26 mouse cellular contexts compared by ENCODE assay signal in genomic region chr1:131201391-131201790, GRCm38 (mm10). TPM values are rescaled to one million over a fixed set of nuclear protein-coding genes. Genes with fewer than 3 reads are reported as not detected.
DNase-seq lines count a peak whose midpoint lies in the region; ATAC-seq and TF ChIP-seq lines count a peak whose summit lies in the region.
"Had no signal": no experiment of that assay in that cellular context is flagged by ENCODE, and none has a peak within 500 bp of the region (broad histone marks: within the 10 kb centered on the region; RNA-seq: fewer than 3 reads in every experiment).

No protein-coding gene starts in this region.

- no peaks in the 10 kb centered on the region for H3K36me3 ChIP-seq in heart, embryonic 16.5 days (ENCODE audit: control insufficient read depth, insufficient read depth)
- no peaks in the 10 kb centered on the region for H3K36me3 ChIP-seq in heart, embryonic 12.5 days
- H3K36me3 ChIP-seq in MEL (ENCODE audit: control insufficient read depth in 1 of 2, insufficient read depth in 2 of 2, low read length in 2 of 2) = peaks cover 0 to 12% of the 10 kb centered on the region in 2 experiments; a peak in 2 of 4 replicates
- no peaks in the 10 kb centered on the region for H3K36me3 ChIP-seq in limb, embryonic 10.5 days
- H3K36me3 ChIP-seq: forebrain, embryonic 10.5 days; G1E; heart, embryonic 15.5 days; hindbrain, embryonic 12.5 days; hindbrain, embryonic 15.5 days; intestine, embryonic 15.5 days had no signal

- no peak overlapping the region for H3K4me2 ChIP-seq in heart, embryonic 16.5 days (ENCODE audit: low read depth, low read length)
- H3K4me2 ChIP-seq in heart, embryonic 12.5 days = no peak overlapping the region
- H3K4me2 ChIP-seq: forebrain, embryonic 13.5 days; heart, embryonic 11.5 days; heart, embryonic 15.5 days; hindbrain, embryonic 12.5 days; hindbrain, embryonic 15.5 days; intestine, embryonic 15.5 days had no signal

- H3K4me1 ChIP-seq in heart, embryonic 16.5 days (ENCODE audit: control insufficient read depth, insufficient read depth, low read length) = 0 out of 2 replicates have a peak, but pooled peaks cover 8% of the 10 kb centered on the region
- peaks cover 41% of the 10 kb centered on the region for H3K4me1 ChIP-seq in heart, embryonic 12.5 days (replicated peaks)
- H3K4me1 ChIP-seq in MEL (ENCODE audit: control insufficient read depth in 1 of 2, insufficient read depth in 2 of 2, low read length in 2 of 2) = peaks cover 5 to 22% of the 10 kb centered on the region in 2 experiments; a peak in 3 of 4 replicates
- peaks cover 35% of the 10 kb centered on the region for H3K4me1 ChIP-seq in limb, embryonic 10.5 days
- H3K4me1 ChIP-seq: forebrain, embryonic 13.5 days; hindbrain, embryonic 12.5 days; hindbrain, embryonic 15.5 days had no signal

- TF ChIP-seq CTCF in MEL (IDR thresholded peaks at IDR 0.05 in 2 of 3, conservative IDR thresholded peaks at IDR 0.05 in 1 of 3; ENCODE audit: control insufficient read depth in 1 of 3, insufficient read depth in 1 of 3, low read depth in 2 of 3, low read length in 3 of 3, poor library complexity in 1 of 3, severe bottlenecking in 1 of 3) = no peak

- intact Hi-C loops in gastrocnemius, postnatal 14 days (cut with DNase I; ENCODE audit: low total_unique reads) = no loop called here

- WGBS in heart, embryonic 16.5 days = 79% methylated on average over 4 of the region's 4 CpGs
- 63% methylated on average over 4 of the region's 4 CpGs for WGBS in heart, embryonic 12.5 days
- WGBS in limb, embryonic 10.5 days = 81% methylated on average over 4 of the region's 4 CpGs

- H3K9ac ChIP-seq in heart, embryonic 16.5 days (ENCODE audit: low read length) = no peak overlapping the region
- no peak overlapping the region for H3K9ac ChIP-seq in heart, embryonic 12.5 days
- H3K9ac ChIP-seq in MEL (ENCODE audit: control insufficient read depth, low read depth, low read length, poor library complexity, severe bottlenecking) = no peak overlapping the region
- H3K9ac ChIP-seq: forebrain, embryonic 13.5 days; heart, embryonic 15.5 days; hindbrain, embryonic 12.5 days; hindbrain, embryonic 15.5 days; intestine, embryonic 15.5 days had no signal

- no peaks in the 10 kb centered on the region for H3K9me3 ChIP-seq in heart, embryonic 16.5 days (replicated peaks; ENCODE audit: control insufficient read depth, low read length)
- H3K9me3 ChIP-seq in heart, embryonic 12.5 days (replicated peaks) = no peaks in the 10 kb centered on the region
- H3K9me3 ChIP-seq in MEL (replicated peaks; ENCODE audit: insufficient read depth, low read length) = no peaks in the 10 kb centered on the region
- no peaks in the 10 kb centered on the region for H3K9me3 ChIP-seq in limb, embryonic 10.5 days (replicated peaks)
- H3K9me3 ChIP-seq: forebrain, embryonic 10.5 days; forebrain, embryonic 13.5 days; G1E; heart, embryonic 15.5 days; hindbrain, embryonic 12.5 days; hindbrain, embryonic 15.5 days; intestine, embryonic 15.5 days had no signal

- no peaks in the 10 kb centered on the region for H3K27me3 ChIP-seq in heart, embryonic 16.5 days (ENCODE audit: control insufficient read depth, insufficient read depth, low read length)
- no peaks in the 10 kb centered on the region for H3K27me3 ChIP-seq in heart, embryonic 12.5 days (replicated peaks)
- no peaks in the 10 kb centered on the region for H3K27me3 ChIP-seq in MEL (ENCODE audit: control insufficient read depth in 1 of 2, insufficient read depth in 2 of 2, low read length in 2 of 2)
- no peaks in the 10 kb centered on the region for H3K27me3 ChIP-seq in limb, embryonic 10.5 days (ENCODE audit: low read depth, poor library complexity, severe bottlenecking)
- H3K27me3 ChIP-seq: CH12.LX; forebrain, embryonic 13.5 days; heart, embryonic 15.5 days; hindbrain, embryonic 15.5 days; intestine, embryonic 15.5 days had no signal

- no peak for TF ChIP-seq POLR2A in MEL (IDR thresholded peaks at IDR 0.05; ENCODE audit: control insufficient read depth in 1 of 2, insufficient read depth in 1 of 2, low read depth in 1 of 2, low read length in 2 of 2, poor library complexity in 1 of 2)

- ATAC-seq in heart, embryonic 16.5 days (replicated peaks; ENCODE audit: extremely low read depth, insufficient read depth, low FRiP score) = no peak
- ATAC-seq in heart, embryonic 12.5 days (ENCODE audit: insufficient number of reproducible peaks, low FRiP score) = no peak
- ATAC-seq: forebrain, embryonic 13.5 days; forebrain, embryonic 16.5 days; intestine, embryonic 15.5 days had no signal

- H3K79me2 ChIP-seq in MEL (ENCODE audit: control insufficient read depth, insufficient read depth, low read length, poor library complexity) = peaks cover 22% of the 10 kb centered on the region

- no peak overlapping the region for H3K4me3 ChIP-seq in heart, embryonic 16.5 days (ENCODE audit: low read length)
- no peak overlapping the region for H3K4me3 ChIP-seq in heart, embryonic 12.5 days
- H3K4me3 ChIP-seq in MEL (ENCODE audit: control insufficient read depth in 1 of 2, insufficient read depth in 1 of 2, low read depth in 2 of 2, low read length in 2 of 2) = no peak overlapping the region
- H3K4me3 ChIP-seq in limb, embryonic 10.5 days = no peak overlapping the region
- H3K4me3 ChIP-seq: forebrain, embryonic 10.5 days; forebrain, embryonic 13.5 days; heart, embryonic 15.5 days; hindbrain, embryonic 12.5 days; hindbrain, embryonic 15.5 days; intestine, embryonic 15.5 days had no signal

- TF ChIP-seq RAD21 in MEL (IDR thresholded peaks at IDR 0.05; ENCODE audit: low read depth, low read length) = no peak

- DNase-seq in MEL (ENCODE audit: low read depth, low spot score) = peak; percentile 31
- DNase-seq in limb, embryonic 10.5 days (ENCODE audit: low spot score) = no peak
- DNase-seq in gastrocnemius, postnatal 14 days = no peak
- no peak for DNase-seq in left cerebral cortex, adult 11 months (ENCODE audit: low spot score)
- DNase-seq: adrenal gland, adult 2 months; adrenal gland, postnatal 14 days; B cell, adult 2 months; cerebellum, adult 11 months; cerebellum, adult 2 months; cerebellum, adult 9-11 months; cerebellum, postnatal 25 days; gastrocnemius, postnatal 10 days; heart, adult 11 months; heart, postnatal 4 days had no signal

- peak overlapping the region; percentile 32; the same call in 1 of the 2 replicates for H3K27ac ChIP-seq in heart, embryonic 16.5 days (ENCODE audit: low read length)
- H3K27ac ChIP-seq in heart, embryonic 12.5 days (ENCODE audit: poor library complexity, severe bottlenecking) = no peak overlapping the region
- H3K27ac ChIP-seq in MEL (ENCODE audit: control insufficient read depth, low read depth, low read length) = no peak overlapping the region
- 0 out of 2 replicates have a peak overlapping the region, but pooled peaks have one; percentile 19 for H3K27ac ChIP-seq in limb, embryonic 10.5 days
- H3K27ac ChIP-seq: forebrain, embryonic 10.5 days; forebrain, embryonic 13.5 days; heart, embryonic 15.5 days; hindbrain, embryonic 12.5 days; hindbrain, embryonic 15.5 days; intestine, embryonic 15.5 days had no signal

- TF ChIP-seq EP300 in MEL (IDR thresholded peaks at IDR 0.05; ENCODE audit: low read depth in 1 of 2, low read length in 2 of 2) = 0 out of 4 replicates have a peak, but pooled peaks of 1 of the 2 experiments have one; percentile 23

TF ChIP-seq in MEL, 35 proteins besides CTCF, POLR2A, EP300 and RAD21:
- TF ChIP-seq GATA1 (IDR thresholded peaks at IDR 0.05; ENCODE audit: low read depth, low read length) = peak; percentile 57
- TF ChIP-seq RCOR1 (IDR thresholded peaks at IDR 0.05; ENCODE audit: low read depth, low read length) = peak; percentile 78
- TF ChIP-seq HCFC1 (IDR thresholded peaks at IDR 0.05; ENCODE audit: low read depth, low read length) = no peak

RNA-seq across cellular contexts. Expression of gene Rassf5, which starts 43.7 kb away (rescaled TPM):
- polyA plus RNA-seq in heart, embryonic 16.5 days (2015; fragmentation: Nextera tagmentation; extraction: Ambion mirVana) = 15.0 and 22.5 TPM in 2 replicates
- polyA plus RNA-seq in heart, embryonic 12.5 days (2016; fragmentation: Nextera tagmentation; extraction: Ambion mirVana) = 27.0 and 27.2 TPM in 2 replicates
- total RNA-seq in MEL (2012; rRNA removed) = 14.2 and 14.8 TPM in 2 replicates
- polyA plus RNA-seq in MEL (2012; ENCODE audit: insufficient read depth in 1 of 2, insufficient read length in 2 of 2, low read depth in 1 of 2, low replicate concordance in 2 of 2, missing spikeins in 1 of 2) = 10 to 100 TPM in 1 of 2 experiments, not detected in 1; 28.8 TPM
- 1.2 and 1.3 TPM in 2 replicates for polyA plus RNA-seq in limb, embryonic 10.5 days (2016; fragmentation: Nextera tagmentation; extraction: Ambion mirVana)
- 1 to 10 TPM; 1.8 TPM for total RNA-seq in gastrocnemius, postnatal 14 days (2021)

RNA-seq across cellular contexts. Expression of gene Eif2d, which starts 48.4 kb away (rescaled TPM):
- polyA plus RNA-seq in heart, embryonic 16.5 days (2015; fragmentation: Nextera tagmentation; extraction: Ambion mirVana) = 48.1 and 50.1 TPM in 2 replicates
- polyA plus RNA-seq in heart, embryonic 12.5 days (2016; fragmentation: Nextera tagmentation; extraction: Ambion mirVana) = 45.8 and 51.8 TPM in 2 replicates
- 29.3 and 31.0 TPM in 2 replicates for total RNA-seq in MEL (2012; rRNA removed)
- 10 to 100 TPM in 1 of 2 experiments, not detected in 1; 43.6 TPM for polyA plus RNA-seq in MEL (2012; ENCODE audit: insufficient read depth in 1 of 2, insufficient read length in 2 of 2, low read depth in 1 of 2, low replicate concordance in 2 of 2, missing spikeins in 1 of 2)
- 73.5 and 76.7 TPM in 2 replicates for polyA plus RNA-seq in limb, embryonic 10.5 days (2016; fragmentation: Nextera tagmentation; extraction: Ambion mirVana)
- total RNA-seq in gastrocnemius, postnatal 14 days (2021) = 10 to 100 TPM; 23.1 to 26.1 TPM

Comparison
In these comparisons a context has a peak if more than half of its experiments do, and no peak if none do; other contexts are left out.
1. H3K27ac ChIP-seq: peak in heart, embryonic 16.5 days (single experiment) and limb, embryonic 10.5 days (single experiment); none in heart, embryonic 12.5 days (single experiment) and MEL (single experiment).